Mouse (Mus musculus) lung, embryonic 16.5 days (tissue): Measurements from ENCODE around the gene Micall1. TPM values are rescaled to one million over a fixed set of nuclear protein-coding genes. Genes with fewer than 3 reads are reported as not detected.
A peak's percentile ranks its signal among the peaks of the same experiment; 100 is the strongest.

Source experiments
- ATAC-seq: fragments of 200-750 bp; cut with Nextera tagmentation; 2 replicates; pipeline ENCODE4 v1.8.0; 2017; ENCODE audit warnings: low read depth, mild to moderate bottlenecking, moderate library complexity
- H3K27ac ChIP-seq: fragments of 300-500 bp; sonication (generic); 2 replicates; pipeline ENCODE4 v1.5.1; 2014; ENCODE audit warnings: mild to moderate bottlenecking, control low read depth, low read length
- H3K27me3 ChIP-seq: fragments of 300-500 bp; sonication (generic); 2 replicates; pipeline ENCODE4 v1.6.1; 2014; ENCODE audit warnings: low read depth, low read length, mixed read lengths; ENCODE audit not compliant: control insufficient read depth, insufficient read depth
- H3K36me3 ChIP-seq: fragments of 300-500 bp; sonication (generic); 2 replicates; pipeline ENCODE4 v1.6.1; 2014; ENCODE audit warnings: low read length; ENCODE audit not compliant: control insufficient read depth, insufficient read depth
- H3K4me1 ChIP-seq: fragments of 300-500 bp; sonication (generic); replicated peaks from 2 replicates; pipeline ENCODE4 v1.6.1; 2014; ENCODE audit warnings: low read length, mixed read lengths; ENCODE audit not compliant: control insufficient read depth, insufficient read depth
- H3K4me2 ChIP-seq: fragments of 300-500 bp; sonication (generic); 2 replicates; pipeline ENCODE4 v1.6.1; 2014; ENCODE audit warnings: low read depth, low read length, control low read depth
- H3K4me3 ChIP-seq: fragments of 300-500 bp; sonication (generic); 2 replicates; pipeline ENCODE4 v1.5.1; 2014; ENCODE audit warnings: mild to moderate bottlenecking, low read length, control low read depth
- H3K9ac ChIP-seq: fragments of 300-500 bp; sonication (generic); 2 replicates; pipeline ENCODE4 v1.6.1; 2014; ENCODE audit warnings: low read length, control low read depth
- H3K9me3 ChIP-seq: fragments of 300-500 bp; sonication (generic); 2 replicates; pipeline ENCODE4 v1.6.1; 2016; ENCODE audit warnings: low read length; ENCODE audit not compliant: control insufficient read depth
- WGBS: fragments of 180-500 bp; shearing (Covaris S2); extraction: QIAGEN DNeasy Blood & Tissue Kit; methylation state at CpG from one replicate; pipeline ENCODE4 v1.1.7; 2014; 5-methylcytosine and 5-hydroxymethylcytosine counted together
- polyA plus RNA-seq: library from polyadenylated mRNA; unstranded; fragments of >200 nt; fragmentation: Nextera tagmentation; extraction: Ambion mirVana; gene quantifications from 2 replicates; pipeline ENCODE4 v1.2.1, GENCODE M21; 2015

Micall1 gene
- polyA plus RNA-seq, 1 experiment from 2014 or later: 6.9 TPM

DNA sequence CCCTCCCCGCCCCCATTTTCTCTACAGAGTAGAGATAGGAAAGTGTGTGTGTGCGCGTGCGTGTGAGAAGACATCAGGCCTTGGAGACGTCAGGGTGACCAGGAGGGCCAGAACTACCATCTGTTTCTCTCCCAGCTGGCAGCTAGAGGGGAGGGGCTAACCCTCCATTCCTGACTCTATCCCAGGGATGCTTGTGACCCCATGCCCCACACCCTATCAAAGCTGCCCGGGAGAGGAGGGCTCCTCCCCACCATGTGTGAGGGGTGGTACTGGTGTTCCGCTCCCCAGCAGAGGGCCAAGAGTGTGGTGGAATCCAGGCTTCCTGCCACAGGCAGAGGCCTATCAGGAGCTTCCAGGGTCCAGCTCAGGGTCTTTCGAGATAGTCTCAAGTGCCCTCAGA, 58.0 kb downstream of the Micall1 start:
- Histone ChIP-seq H3K27me3 (peaks cover 38% of the 10 kb centered on the region), H3K4me3 (no peak overlapping the region), H3K9me3 (no peaks in the 10 kb centered on the region), H3K4me1 (no peaks in the 10 kb centered on the region; the same call in 1 of the 2 replicates), H3K4me2 (no peak overlapping the region), H3K9ac (no peak overlapping the region), H3K27ac (no peak overlapping the region), H3K36me3 (no peaks in the 10 kb centered on the region)
- WGBS: 49% methylated on average over 8 of the region's 8 CpGs
- no peak for ATAC-seq

DNA sequence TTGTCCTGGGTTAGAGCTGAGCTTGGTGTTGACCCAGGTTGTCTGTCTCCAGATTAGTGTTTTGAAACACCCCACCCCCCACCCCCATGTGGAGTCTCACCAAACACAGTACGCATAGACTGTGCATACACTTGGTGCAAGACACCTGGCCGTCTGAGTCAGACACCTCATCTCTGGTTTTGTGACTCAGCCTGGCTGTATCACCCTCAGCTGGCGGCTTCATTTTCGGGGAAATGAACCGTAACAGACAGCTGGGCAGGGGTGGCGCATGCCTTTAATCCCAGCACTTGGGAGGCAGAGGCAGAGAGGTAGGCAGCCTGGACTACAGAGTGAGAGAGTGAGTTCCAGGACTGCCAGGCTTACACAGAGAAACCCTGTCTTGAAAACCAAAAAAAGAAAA, 68.2 kb downstream of the Micall1 start:
- no peak overlapping the region for H3K4me2 ChIP-seq
- H3K27me3 ChIP-seq: no peaks in the 10 kb centered on the region
- no peaks in the 10 kb centered on the region for H3K36me3 ChIP-seq
- no peak overlapping the region for H3K4me3 ChIP-seq
- no peaks in the 10 kb centered on the region for H3K9me3 ChIP-seq
- ATAC-seq: no peak
- H3K4me1 ChIP-seq: no peaks in the 10 kb centered on the region
- H3K9ac ChIP-seq: no peak overlapping the region
- H3K27ac ChIP-seq: no peak overlapping the region
- WGBS: 57% methylated on average over 6 of the region's 6 CpGs

DNA sequence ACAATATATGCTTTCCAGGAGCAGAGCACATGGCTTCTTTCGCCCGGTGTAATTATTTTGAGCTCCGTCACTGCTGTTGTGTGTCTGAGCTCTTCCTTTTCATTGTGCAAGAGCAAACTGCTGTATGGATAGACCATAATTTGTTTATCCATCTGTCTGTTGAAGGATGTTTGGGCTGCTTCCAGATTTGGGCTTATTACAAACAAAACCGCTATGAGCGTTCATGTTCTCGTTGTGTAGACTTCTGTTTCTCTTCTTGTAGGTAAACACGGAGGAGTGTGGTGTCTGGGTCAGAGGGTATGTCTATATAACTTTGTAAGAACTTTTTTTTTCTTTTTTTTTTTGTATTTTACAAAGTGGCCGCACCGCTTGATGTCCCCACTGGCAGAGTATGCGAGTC, 76.5 kb downstream of the Micall1 start:
- peak overlapping the region; percentile 38; the same call in 1 of the 2 replicates for H3K27ac ChIP-seq
- H3K27me3 ChIP-seq: no peaks in the 10 kb centered on the region
- peak; percentile 80 for ATAC-seq
- peaks cover 6% of the 10 kb centered on the region; the same call in 1 of the 2 replicates for H3K4me1 ChIP-seq
- no peak overlapping the region for H3K4me3 ChIP-seq
- H3K36me3 ChIP-seq: no peaks in the 10 kb centered on the region
- no peak overlapping the region for H3K9ac ChIP-seq
- no peak overlapping the region for H3K4me2 ChIP-seq
- 33% methylated on average over 10 of the region's 10 CpGs for WGBS
- no peaks in the 10 kb centered on the region for H3K9me3 ChIP-seq

Other genes starting within 250 kb of the Micall1 start
- 58.3 and 63.1 TPM in 2 replicates for gene Gga1, start 231.7 kb upstream of the Micall1 start, polyA plus RNA-seq
- 0.16 and 0.59 TPM in 2 replicates for gene Gm49510, start 209.2 kb upstream of the Micall1 start, polyA plus RNA-seq
- gene Sh3bp1, start 209.1 kb upstream of the Micall1 start, polyA plus RNA-seq: 37.3 and 41.8 TPM in 2 replicates
- gene Pdxp, start 195.0 kb upstream of the Micall1 start, polyA plus RNA-seq: 6.8 and 8.0 TPM in 2 replicates
- 796 and 862 TPM in 2 replicates for gene Lgals1, start 182.2 kb upstream of the Micall1 start, polyA plus RNA-seq
- gene Nol12, start 174.0 kb upstream of the Micall1 start, polyA plus RNA-seq: 43.0 and 48.3 TPM in 2 replicates
- gene Triobp, start 161.2 kb upstream of the Micall1 start, polyA plus RNA-seq: 44.6 and 51.3 TPM in 2 replicates
- 516 and 576 TPM in 2 replicates for gene H1f0, start 80.4 kb upstream of the Micall1 start, polyA plus RNA-seq
- gene Galr3, start 67.0 kb upstream of the Micall1 start, polyA plus RNA-seq: not detected in 2 replicates
- gene Ankrd54, start 46.0 kb upstream of the Micall1 start, polyA plus RNA-seq: 52.6 and 56.7 TPM in 2 replicates
- 196 and 209 TPM in 2 replicates for gene Eif3l, start 33.7 kb upstream of the Micall1 start, polyA plus RNA-seq
- gene Polr2f, start 32.1 kb downstream of the Micall1 start, polyA plus RNA-seq: 255 and 267 TPM in 2 replicates
- gene 1700088E04Rik, start 32.4 kb downstream of the Micall1 start, polyA plus RNA-seq: 16.3 and 18.3 TPM in 2 replicates
- 0.67 and 0.82 TPM in 2 replicates for gene Sox10, start 56.3 kb downstream of the Micall1 start, polyA plus RNA-seq
- gene Pick1, start 120.3 kb downstream of the Micall1 start, polyA plus RNA-seq: 41.2 and 48.4 TPM in 2 replicates
- gene Gm49486, start 120.5 kb downstream of the Micall1 start, polyA plus RNA-seq: 0.28 and 0.67 TPM in 2 replicates
- 0.13 and 0.19 TPM in 2 replicates for gene Slc16a8, start 145.9 kb downstream of the Micall1 start, polyA plus RNA-seq
- 4.1 and 6.2 TPM in 2 replicates for gene Baiap2l2, start 176.6 kb downstream of the Micall1 start, polyA plus RNA-seq
- 20.1 and 22.4 TPM in 2 replicates for gene Pla2g6, start 219.5 kb downstream of the Micall1 start, polyA plus RNA-seq
- gene Maff, start 237.7 kb downstream of the Micall1 start, polyA plus RNA-seq: 5.2 and 6.5 TPM in 2 replicates